In genomic region chr8:125616935-125617334, GRCm38 (mm10) we compare ENCODE assay signal across 19 mouse cellular contexts. TPM values are rescaled to one million over a fixed set of nuclear protein-coding genes. Genes with fewer than 3 reads are reported as not detected.
DNase-seq lines count a peak whose midpoint lies in the region; ATAC-seq lines count a peak whose summit lies in the region.
"Had no signal": no experiment of that assay in that cellular context is flagged by ENCODE, and none has a peak within 500 bp of the region (broad histone marks: within the 10 kb centered on the region; RNA-seq: fewer than 3 reads in every experiment).

No protein-coding gene starts in this region.

- H3K9ac ChIP-seq in heart, embryonic 11.5 days (ENCODE audit: low read depth, low read length), result no peak overlapping the region
- no peak overlapping the region for H3K9ac ChIP-seq in heart, embryonic 15.5 days
- no peak overlapping the region for H3K9ac ChIP-seq in midbrain, embryonic 11.5 days (ENCODE audit: low read length)
- H3K9ac ChIP-seq in midbrain, embryonic 16.5 days (ENCODE audit: low read depth, low read length), result no peak overlapping the region
- no peak overlapping the region for H3K9ac ChIP-seq in limb, embryonic 12.5 days (replicated peaks)
- H3K9ac ChIP-seq: forebrain, embryonic 13.5 days; forebrain, postnatal 0 days; hindbrain, embryonic 15.5 days had no signal

- no peak overlapping the region for H3K4me2 ChIP-seq in heart, embryonic 11.5 days
- H3K4me2 ChIP-seq in heart, embryonic 15.5 days, result no peak overlapping the region
- H3K4me2 ChIP-seq in midbrain, embryonic 11.5 days, result no peak overlapping the region
- no peak overlapping the region for H3K4me2 ChIP-seq in midbrain, embryonic 16.5 days (ENCODE audit: low read length)
- no peak overlapping the region for H3K4me2 ChIP-seq in limb, embryonic 12.5 days
- H3K4me2 ChIP-seq: forebrain, embryonic 13.5 days; hindbrain, embryonic 15.5 days had no signal

- DNase-seq in heart, adult 8-10 months (ENCODE audit: low spot score), result no peak
- DNase-seq in heart, adult 9 months (ENCODE audit: low spot score in 2 of 2), result no peak
- peak; percentile 53 for DNase-seq in midbrain, embryonic 11.5 days (ENCODE audit: low spot score, missing footprints)
- DNase-seq in layer of hippocampus, adult 9-10 months (ENCODE audit: low spot score), result no peak
- DNase-seq: adrenal gland, adult 8-10 months; cerebellum, adult 11 months; cerebellum, adult 9-10 months; cerebellum, postnatal 25 days; forebrain, postnatal 0 days; gastrocnemius, postnatal 14 days; kidney, adult 2 months had no signal

- H3K27me3 ChIP-seq in heart, embryonic 11.5 days (ENCODE audit: control insufficient read depth, insufficient read depth, low read length), result no peaks in the 10 kb centered on the region
- H3K27me3 ChIP-seq in heart, embryonic 15.5 days, result no peaks in the 10 kb centered on the region
- H3K27me3 ChIP-seq in midbrain, embryonic 11.5 days (ENCODE audit: control insufficient read depth, insufficient read depth, low read length), result no peaks in the 10 kb centered on the region
- no peaks in the 10 kb centered on the region for H3K27me3 ChIP-seq in midbrain, embryonic 16.5 days (ENCODE audit: control insufficient read depth, insufficient read depth, low read depth, low read length)
- H3K27me3 ChIP-seq in limb, embryonic 12.5 days, result peaks cover 6% of the 10 kb centered on the region; the same call in 1 of the 2 replicates
- H3K27me3 ChIP-seq: CH12.LX; forebrain, embryonic 13.5 days; hindbrain, embryonic 15.5 days had no signal

- no peak overlapping the region for H3K4me3 ChIP-seq in heart, embryonic 11.5 days (ENCODE audit: low read depth, low read length)
- no peak overlapping the region for H3K4me3 ChIP-seq in heart, embryonic 15.5 days
- no peak overlapping the region for H3K4me3 ChIP-seq in midbrain, embryonic 11.5 days (ENCODE audit: low read depth, low read length)
- H3K4me3 ChIP-seq in midbrain, embryonic 16.5 days (ENCODE audit: low read depth, low read length), result no peak overlapping the region
- no peak overlapping the region for H3K4me3 ChIP-seq in limb, embryonic 12.5 days (replicated peaks)
- H3K4me3 ChIP-seq: forebrain, embryonic 13.5 days; hindbrain, embryonic 15.5 days had no signal

- no peaks in the 10 kb centered on the region for H3K9me3 ChIP-seq in heart, embryonic 11.5 days (replicated peaks; ENCODE audit: control insufficient read depth, low read length)
- no peaks in the 10 kb centered on the region for H3K9me3 ChIP-seq in heart, embryonic 15.5 days (replicated peaks)
- no peaks in the 10 kb centered on the region for H3K9me3 ChIP-seq in midbrain, embryonic 11.5 days (ENCODE audit: control insufficient read depth, low read length)
- H3K9me3 ChIP-seq in midbrain, embryonic 16.5 days (replicated peaks; ENCODE audit: control insufficient read depth, low read length, poor library complexity, severe bottlenecking), result 0 out of 2 replicates have a peak, but pooled peaks cover 2% of the 10 kb centered on the region
- peaks cover 8% of the 10 kb centered on the region; the same call in 1 of the 2 replicates for H3K9me3 ChIP-seq in limb, embryonic 12.5 days
- H3K9me3 ChIP-seq: forebrain, embryonic 13.5 days; hindbrain, embryonic 15.5 days had no signal

- 27% methylated on average over 5 of the region's 5 CpGs for WGBS in heart, embryonic 11.5 days (ENCODE audit: insufficient replicate concordance)
- whole genome bisulfite sequencing in heart, embryonic 15.5 days, result 31% methylated on average over 5 of the region's 5 CpGs
- 89% methylated on average over 5 of the region's 5 CpGs for WGBS in midbrain, embryonic 11.5 days
- WGBS in midbrain, embryonic 16.5 days, result 88% methylated on average over 5 of the region's 5 CpGs
- WGBS in limb, embryonic 12.5 days, result 65% methylated on average over 5 of the region's 5 CpGs

- ATAC-seq in heart, embryonic 11.5 days (replicated peaks; ENCODE audit: insufficient number of reproducible peaks, low FRiP score, low TSS enrichment), result 0 out of 2 replicates have a peak, but pooled peaks have one; percentile 40
- ATAC-seq in heart, embryonic 15.5 days (replicated peaks; ENCODE audit: insufficient number of reproducible peaks, insufficient read depth, low FRiP score, low read depth), result peak; percentile 38
- no peak for ATAC-seq in midbrain, embryonic 11.5 days (ENCODE audit: low FRiP score)
- no peak for ATAC-seq in midbrain, embryonic 16.5 days
- ATAC-seq in limb, embryonic 12.5 days (ENCODE audit: insufficient number of reproducible peaks, insufficient read depth, low FRiP score, low TSS enrichment, low read depth), result no peak
- ATAC-seq: forebrain, embryonic 13.5 days; forebrain, postnatal 0 days; intestine, embryonic 16.5 days had no signal

- peak overlapping the region; percentile 42 for H3K27ac ChIP-seq in heart, embryonic 11.5 days (ENCODE audit: low read depth, low read length)
- H3K27ac ChIP-seq in heart, embryonic 15.5 days, result no peak overlapping the region
- no peak overlapping the region for H3K27ac ChIP-seq in midbrain, embryonic 11.5 days (ENCODE audit: low read depth, low read length)
- no peak overlapping the region for H3K27ac ChIP-seq in midbrain, embryonic 16.5 days (ENCODE audit: low read length)
- H3K27ac ChIP-seq in limb, embryonic 12.5 days, result 0 out of 2 replicates have a peak overlapping the region, but pooled peaks have one; percentile 45
- H3K27ac ChIP-seq: forebrain, embryonic 13.5 days; hindbrain, embryonic 15.5 days had no signal

- peaks cover 32% of the 10 kb centered on the region for H3K4me1 ChIP-seq in heart, embryonic 11.5 days (ENCODE audit: control insufficient read depth, insufficient read depth, low read length)
- peaks cover 31% of the 10 kb centered on the region for H3K4me1 ChIP-seq in heart, embryonic 15.5 days (replicated peaks)
- peaks cover 4% of the 10 kb centered on the region for H3K4me1 ChIP-seq in midbrain, embryonic 11.5 days (ENCODE audit: control insufficient read depth, insufficient read depth, low read length)
- peaks cover 7% of the 10 kb centered on the region for H3K4me1 ChIP-seq in midbrain, embryonic 16.5 days (ENCODE audit: control insufficient read depth, insufficient read depth, low read length)
- peaks cover 48% of the 10 kb centered on the region for H3K4me1 ChIP-seq in limb, embryonic 12.5 days (replicated peaks)

- H3K36me3 ChIP-seq in heart, embryonic 11.5 days (ENCODE audit: control insufficient read depth, insufficient read depth, low read length), result no peaks in the 10 kb centered on the region
- H3K36me3 ChIP-seq in heart, embryonic 15.5 days, result no peaks in the 10 kb centered on the region
- H3K36me3 ChIP-seq in midbrain, embryonic 11.5 days (ENCODE audit: control insufficient read depth, insufficient read depth, low read length), result no peaks in the 10 kb centered on the region
- no peaks in the 10 kb centered on the region for H3K36me3 ChIP-seq in midbrain, embryonic 16.5 days (ENCODE audit: control insufficient read depth, insufficient read depth, low read length)
- no peaks in the 10 kb centered on the region for H3K36me3 ChIP-seq in limb, embryonic 12.5 days
- H3K36me3 ChIP-seq: hindbrain, embryonic 15.5 days had no signal

RNA-seq across cellular contexts. Expression of gene Sipa1l2, which starts 47.3 kb away (rescaled TPM):
- polyA plus RNA-seq in heart, embryonic 11.5 days (2014; fragmentation: Nextera tagmentation; extraction: Ambion mirVana), result 16.8 and 19.4 TPM in 2 replicates
- total RNA-seq in heart, adult 8-10 months (2022), result 10 to 100 TPM; 41.6 to 49.5 (median 44.5) TPM
- polyA plus RNA-seq in heart, embryonic 15.5 days (2015; fragmentation: Nextera tagmentation; extraction: Ambion mirVana), result 20.6 and 24.5 TPM in 2 replicates
- 13.0 and 14.1 TPM in 2 replicates for polyA plus RNA-seq in midbrain, embryonic 11.5 days (2014; fragmentation: Nextera tagmentation; extraction: Ambion mirVana)
- 21.7 and 26.2 TPM in 2 replicates for polyA plus RNA-seq in midbrain, embryonic 16.5 days (2015; fragmentation: Nextera tagmentation; extraction: Ambion mirVana)
- 18.6 and 20.2 TPM in 2 replicates for polyA plus RNA-seq in limb, embryonic 12.5 days (2016; fragmentation: Nextera tagmentation; extraction: Ambion mirVana)

RNA-seq across cellular contexts. Expression of gene Map10, which starts 52.7 kb away (rescaled TPM):
- polyA plus RNA-seq in heart, embryonic 11.5 days (2014; fragmentation: Nextera tagmentation; extraction: Ambion mirVana), result 6.1 and 8.1 TPM in 2 replicates
- total RNA-seq in heart, adult 8-10 months (2022), result 1 to 10 TPM; 4.9 to 7.0 (median 6.4) TPM
- 6.0 and 6.6 TPM in 2 replicates for polyA plus RNA-seq in heart, embryonic 15.5 days (2015; fragmentation: Nextera tagmentation; extraction: Ambion mirVana)
- 8.5 and 10.4 TPM in 2 replicates for polyA plus RNA-seq in midbrain, embryonic 11.5 days (2014; fragmentation: Nextera tagmentation; extraction: Ambion mirVana)
- 6.5 and 8.6 TPM in 2 replicates for polyA plus RNA-seq in midbrain, embryonic 16.5 days (2015; fragmentation: Nextera tagmentation; extraction: Ambion mirVana)
- 8.2 TPM in 2 replicates for polyA plus RNA-seq in limb, embryonic 12.5 days (2016; fragmentation: Nextera tagmentation; extraction: Ambion mirVana)

Comparison
In these comparisons a context has a peak if more than half of its experiments do, and no peak if none do; other contexts are left out.
1. H3K27ac ChIP-seq: peak in heart, embryonic 11.5 days (single experiment) and limb, embryonic 12.5 days (single experiment); none in heart, embryonic 15.5 days (single experiment), midbrain, embryonic 11.5 days (single experiment) and midbrain, embryonic 16.5 days (single experiment).
2. ATAC-seq: peak in heart, embryonic 11.5 days (single experiment) and heart, embryonic 15.5 days (single experiment); none in midbrain, embryonic 11.5 days (single experiment), midbrain, embryonic 16.5 days (single experiment) and limb, embryonic 12.5 days (single experiment).